Mouse (Mus musculus) ovary, adult 18-20 months (tissue): ENCODE data around the gene Ust.

Experiments used
- DNase-seq: peaks from one replicate; pipeline ENCODE4 v3.0.0; 2022; ENCODE audit warnings: low spot score, mixed read lengths

The Ust gene

GRCm38 (mm10) chr10:8498951-8499891 lies 19.4 kb downstream of the Ust start:
- no peak for DNase-seq

- DNase-seq: no peak
Measured at GRCm38 (mm10) chr10:8495543-8496141, 23.0 kb downstream of the Ust start.

- no peak for DNase-seq
Measured at GRCm38 (mm10) chr10:8491909-8492591, 26.6 kb downstream of the Ust start.

GRCm38 (mm10) chr10:8487388-8487787 lies 31.2 kb downstream of the Ust start:
- DNase-seq: no peak

- DNase-seq: no peak
Measured at GRCm38 (mm10) chr10:8484487-8484886, 34.1 kb downstream of the Ust start.

- DNase-seq: no peak
Measured at GRCm38 (mm10) chr10:8482779-8483178, 35.8 kb downstream of the Ust start.

GRCm38 (mm10) chr10:8479779-8480178 lies 38.8 kb downstream of the Ust start:
- DNase-seq: no peak

- DNase-seq: no peak
Measured at GRCm38 (mm10) chr10:8477936-8478335, 40.7 kb downstream of the Ust start.

- no peak for DNase-seq
Measured at GRCm38 (mm10) chr10:8471995-8472394, 46.6 kb downstream of the Ust start.

GRCm38 (mm10) chr10:8471012-8471411 lies 47.6 kb downstream of the Ust start:
- DNase-seq: no peak

- DNase-seq: no peak
Measured at GRCm38 (mm10) chr10:8469516-8469915, 49.1 kb downstream of the Ust start.

- DNase-seq: no peak
Measured at GRCm38 (mm10) chr10:8468651-8469386, 49.8 kb downstream of the Ust start.

- DNase-seq: no peak
Measured at GRCm38 (mm10) chr10:8465918-8466317, 52.7 kb downstream of the Ust start.

GRCm38 (mm10) chr10:8465216-8465615 lies 53.4 kb downstream of the Ust start:
- DNase-seq: no peak

- DNase-seq: no peak
Measured at GRCm38 (mm10) chr10:8461372-8461771, 57.3 kb downstream of the Ust start.

- no peak for DNase-seq
Measured at GRCm38 (mm10) chr10:8454711-8455110, 63.9 kb downstream of the Ust start.

- no peak for DNase-seq
Measured at GRCm38 (mm10) chr10:8447681-8448080, 70.9 kb downstream of the Ust start.

- no peak for DNase-seq
Measured at GRCm38 (mm10) chr10:8446972-8447371, 71.7 kb downstream of the Ust start.

- DNase-seq: no peak
Measured at GRCm38 (mm10) chr10:8444052-8444451, 74.6 kb downstream of the Ust start.

GRCm38 (mm10) chr10:8431857-8432256 lies 86.8 kb downstream of the Ust start:
- DNase-seq: no peak

GRCm38 (mm10) chr10:8428787-8429778 lies 89.5 kb downstream of the Ust start:
- DNase-seq: no peak
